Mouse (Mus musculus) embryonic facial prominence, embryonic 14.5 days (tissue): Measurements from ENCODE around the gene Palm2. TPM values are rescaled to one million over a fixed set of nuclear protein-coding genes. Genes with fewer than 3 reads are reported as not detected.

Experiments used
- ATAC-seq: fragments of 200-750 bp; cut with Nextera tagmentation; 2 replicates; pipeline ENCODE4 v1.8.0; 2017; ENCODE audit warnings: low read depth, moderate number of reproducible peaks, moderate TSS enrichment
- DNase-seq: peaks from one replicate; pipeline ENCODE4 v3.0.0-alpha.2; 2015; ENCODE audit warnings: low spot score
- H3K27ac ChIP-seq: fragments of 300-500 bp; sonication (generic); replicated peaks from 2 replicates; pipeline ENCODE4 v1.5.1; 2014; ENCODE audit warnings: low read depth, mild to moderate bottlenecking, low read length, moderate library complexity
- H3K27me3 ChIP-seq: fragments of 300-500 bp; sonication (generic); replicated peaks from 2 replicates; pipeline ENCODE4 v1.6.1; 2014; ENCODE audit warnings: low read length; ENCODE audit not compliant: control insufficient read depth, insufficient read depth
- H3K36me3 ChIP-seq: fragments of 300-500 bp; sonication (generic); 2 replicates; pipeline ENCODE4 v1.6.1; 2014; ENCODE audit warnings: low read length, mixed read lengths; ENCODE audit not compliant: control insufficient read depth, insufficient read depth
- H3K4me1 ChIP-seq: fragments of 300-500 bp; sonication (generic); 2 replicates; pipeline ENCODE4 v1.6.1; 2014; ENCODE audit warnings: antibody characterized with exemption, low read length; ENCODE audit not compliant: control insufficient read depth, insufficient read depth
- H3K4me2 ChIP-seq: fragments of 300-500 bp; sonication (generic); 2 replicates; pipeline ENCODE4 v1.6.1; 2014; ENCODE audit warnings: low read depth, mild to moderate bottlenecking, low read length, moderate library complexity, mixed read lengths
- H3K4me3 ChIP-seq: fragments of 300-500 bp; sonication (generic); 2 replicates; pipeline ENCODE4 v1.5.1; 2014; ENCODE audit warnings: low read depth, mild to moderate bottlenecking, low read length
- H3K9ac ChIP-seq: fragments of 300-500 bp; sonication (generic); 2 replicates; pipeline ENCODE4 v1.6.1; 2014; ENCODE audit warnings: low read depth, mild to moderate bottlenecking, low read length, moderate library complexity, mixed read lengths
- H3K9me3 ChIP-seq: fragments of 300-500 bp; sonication (generic); 2 replicates; pipeline ENCODE4 v1.6.1; 2016; ENCODE audit warnings: low read length; ENCODE audit not compliant: control insufficient read depth
- WGBS: fragments of 180-500 bp; shearing (Covaris S2); extraction: QIAGEN DNeasy Blood & Tissue Kit; methylation state at CpG from one replicate; pipeline ENCODE4 v1.1.7; 2014; 5-methylcytosine and 5-hydroxymethylcytosine counted together
- polyA plus RNA-seq: library from polyadenylated mRNA; unstranded; fragments of >200 nt; fragmentation: Nextera tagmentation; extraction: Ambion mirVana; gene quantifications from 2 replicates; pipeline ENCODE4 v1.2.1, GENCODE M21; 2014

Gene Palm2
- polyA plus RNA-seq, 1 experiment from 2014 or later: 7.6 TPM

GRCm38 (mm10) chr4:57585281-57585800 is 151.3 kb downstream of the Palm2 start:
- Histone ChIP-seq H3K27me3 (no peaks in the 10 kb centered on the region), H3K4me2 (no peak overlapping the region), H3K4me1 (no peaks in the 10 kb centered on the region), H3K9me3 (no peaks in the 10 kb centered on the region), H3K4me3 (no peak overlapping the region), H3K36me3 (no peaks in the 10 kb centered on the region), H3K27ac (no peak overlapping the region), H3K9ac (no peak overlapping the region)
- DNase-seq (no peak), ATAC-seq (no peak)
- WGBS: 89% methylated on average over 6 of the region's 6 CpGs

DNA sequence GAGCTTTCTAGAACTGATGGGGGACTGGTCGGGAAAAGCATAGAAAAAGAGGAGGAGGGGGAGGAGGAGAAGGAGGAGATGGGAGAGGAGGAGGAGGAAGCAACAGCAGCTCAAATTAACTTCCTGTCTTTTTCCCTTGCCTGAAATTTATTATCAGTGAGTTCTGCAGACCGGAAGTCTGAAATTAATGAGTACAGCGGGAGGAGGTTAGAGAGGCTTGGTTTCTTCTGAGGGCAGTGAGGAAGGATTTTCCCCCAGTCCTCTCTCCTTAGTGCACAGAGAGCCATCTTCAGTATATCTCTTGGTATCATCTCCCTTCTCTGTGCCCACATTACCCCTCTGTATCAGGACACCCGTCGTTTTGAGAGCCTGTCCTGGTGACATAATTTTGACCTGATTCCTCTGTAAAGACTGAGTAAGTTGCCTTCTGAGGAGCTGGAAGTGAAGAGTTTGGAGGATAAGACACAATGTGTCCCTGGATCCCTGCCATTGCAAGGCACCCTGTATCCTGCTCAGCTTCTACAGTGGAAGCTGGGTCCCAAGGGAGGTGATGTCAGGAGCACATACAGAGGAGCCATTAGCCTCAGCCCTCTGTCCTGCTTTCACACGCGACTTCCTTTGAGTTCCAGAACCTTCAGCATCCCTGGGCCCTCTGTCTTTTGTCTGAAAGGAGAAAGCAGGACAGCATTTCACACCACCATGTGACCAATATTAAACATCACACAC is 153.0 kb downstream of the Palm2 start:
- Histone ChIP-seq H3K4me3 (no peak overlapping the region), H3K36me3 (no peaks in the 10 kb centered on the region), H3K27me3 (no peaks in the 10 kb centered on the region), H3K4me1 (no peaks in the 10 kb centered on the region), H3K9ac (no peak overlapping the region), H3K27ac (no peak overlapping the region), H3K9me3 (no peaks in the 10 kb centered on the region), H3K4me2 (no peak overlapping the region)
- ATAC-seq (no peak), DNase-seq (no peak)
- WGBS: 69% methylated on average over 7 of the region's 7 CpGs

DNA sequence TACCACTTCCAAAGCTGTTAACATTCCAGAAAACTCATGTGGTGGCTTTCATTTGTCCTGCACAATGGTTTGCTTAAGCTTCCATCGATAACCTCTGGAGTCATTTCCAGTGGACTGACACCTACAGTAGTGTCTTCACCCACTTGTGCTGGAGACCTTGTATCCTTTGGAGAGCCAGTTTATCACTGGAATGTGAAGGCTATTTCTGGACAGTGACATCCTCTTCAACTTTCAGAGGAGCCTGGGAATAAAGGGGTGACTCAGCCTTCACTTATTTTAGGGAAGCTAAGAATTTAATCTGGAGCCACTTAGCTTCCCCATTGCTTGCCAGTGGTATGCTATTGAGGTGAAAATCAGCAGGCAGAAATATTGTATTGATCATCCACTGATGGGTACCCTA is 154.3 kb downstream of the Palm2 start:
- no peak overlapping the region for H3K4me2 ChIP-seq
- no peak overlapping the region for H3K9ac ChIP-seq
- ATAC-seq: no peak
- WGBS: 88% methylated on average over 1 of the region's 1 CpGs
- no peaks in the 10 kb centered on the region for H3K27me3 ChIP-seq
- no peaks in the 10 kb centered on the region for H3K36me3 ChIP-seq
- H3K4me3 ChIP-seq: no peak overlapping the region
- H3K27ac ChIP-seq: no peak overlapping the region
- H3K9me3 ChIP-seq: no peaks in the 10 kb centered on the region
- no peak for DNase-seq
- H3K4me1 ChIP-seq: no peaks in the 10 kb centered on the region

DNA sequence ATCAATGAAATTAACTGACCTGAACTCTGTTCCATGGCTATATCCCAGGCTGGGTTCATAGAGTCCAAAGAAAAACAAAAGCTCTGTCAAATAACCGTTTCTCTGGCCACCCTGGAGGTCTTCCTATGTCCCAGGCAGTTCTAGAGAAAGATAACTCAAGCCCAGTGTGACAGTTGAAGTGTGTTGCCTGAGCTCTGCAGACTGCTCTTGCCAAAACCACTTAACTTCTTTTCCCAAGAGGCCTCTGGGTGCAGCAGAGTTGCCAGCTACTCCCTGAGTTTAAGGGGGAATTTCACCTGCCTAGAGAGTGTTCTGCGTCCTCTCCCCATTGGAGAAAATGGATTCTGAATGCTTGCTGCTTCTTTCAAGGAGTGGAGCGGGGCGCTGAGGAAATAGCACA is 158.7 kb downstream of the Palm2 start:
- no peak for DNase-seq
- H3K36me3 ChIP-seq: no peaks in the 10 kb centered on the region
- no peak overlapping the region for H3K9ac ChIP-seq
- ATAC-seq: no peak
- H3K4me2 ChIP-seq: no peak overlapping the region
- H3K9me3 ChIP-seq: no peaks in the 10 kb centered on the region
- no peak overlapping the region for H3K27ac ChIP-seq
- WGBS: 86% methylated on average over 4 of the region's 4 CpGs
- no peaks in the 10 kb centered on the region for H3K27me3 ChIP-seq
- H3K4me1 ChIP-seq: 0 out of 2 replicates have a peak, but pooled peaks cover 4% of the 10 kb centered on the region
- no peak overlapping the region for H3K4me3 ChIP-seq

- ATAC-seq (no peak), DNase-seq (no peak)
- no peak overlapping the region for H3K4me2 ChIP-seq
- H3K4me3 ChIP-seq: no peak overlapping the region
- WGBS: 94% methylated on average over 6 of the region's 6 CpGs
- no peaks in the 10 kb centered on the region for H3K36me3 ChIP-seq
- no peaks in the 10 kb centered on the region for H3K27me3 ChIP-seq
- no peaks in the 10 kb centered on the region for H3K9me3 ChIP-seq
- H3K9ac ChIP-seq: no peak overlapping the region
- no peak overlapping the region for H3K27ac ChIP-seq
- peaks cover 15% of the 10 kb centered on the region for H3K4me1 ChIP-seq
Measured at GRCm38 (mm10) chr4:57599946-57600345, 165.9 kb downstream of the Palm2 start.

DNA sequence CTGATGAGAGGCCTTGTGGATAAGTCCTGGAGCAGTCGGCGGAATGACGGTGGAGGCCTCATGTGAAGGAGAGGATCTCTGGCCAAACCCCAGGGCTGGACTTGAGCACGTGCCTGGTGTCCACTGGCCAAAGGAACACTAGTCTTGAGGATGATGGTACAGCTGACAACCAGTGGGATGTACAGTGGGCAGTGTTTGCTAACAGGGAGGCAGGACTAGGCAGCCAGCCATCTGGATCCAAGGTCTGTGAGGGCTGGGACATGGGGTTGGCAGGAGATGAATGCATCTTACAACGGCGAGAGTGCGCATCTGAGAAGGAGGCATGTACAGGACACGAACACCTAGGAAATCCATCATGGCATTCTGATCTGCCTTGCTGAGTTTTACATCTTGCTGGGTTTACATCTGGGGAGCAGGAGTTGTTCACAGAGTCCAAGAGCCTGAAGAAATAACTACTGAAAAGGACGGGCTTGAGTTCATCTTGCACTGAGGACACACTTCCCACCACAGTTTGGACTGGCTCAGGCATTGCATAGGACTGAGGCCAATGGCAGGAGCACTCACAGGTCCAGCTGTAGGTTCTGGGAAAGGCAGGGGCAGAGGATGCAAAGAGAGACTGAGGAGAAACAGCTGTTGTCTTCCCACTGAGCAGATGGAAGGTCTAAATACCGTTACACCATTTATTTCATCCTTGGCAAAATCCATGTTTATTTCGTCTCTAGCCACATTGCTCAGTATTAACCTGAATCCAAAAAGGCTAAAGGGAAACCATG is 166.8 kb downstream of the Palm2 start:
- H3K9ac ChIP-seq: no peak overlapping the region
- H3K27me3 ChIP-seq: no peaks in the 10 kb centered on the region
- no peak overlapping the region for H3K4me3 ChIP-seq
- WGBS: 72% methylated on average over 11 of the region's 11 CpGs
- DNase-seq: peak; percentile 43
- no peaks in the 10 kb centered on the region for H3K9me3 ChIP-seq
- H3K4me1 ChIP-seq: peaks cover 15% of the 10 kb centered on the region
- no peak overlapping the region for H3K27ac ChIP-seq
- H3K4me2 ChIP-seq: no peak overlapping the region
- H3K36me3 ChIP-seq: no peaks in the 10 kb centered on the region
- ATAC-seq: no peak

- H3K4me2 ChIP-seq: no peak overlapping the region
- ATAC-seq: no peak
- DNase-seq: no peak
- 78% methylated on average over 9 of the region's 9 CpGs for WGBS
- no peak overlapping the region for H3K9ac ChIP-seq
- H3K4me1 ChIP-seq: peaks cover 20% of the 10 kb centered on the region
- H3K9me3 ChIP-seq: no peaks in the 10 kb centered on the region
- no peak overlapping the region for H3K4me3 ChIP-seq
- H3K36me3 ChIP-seq: no peaks in the 10 kb centered on the region
- H3K27ac ChIP-seq: no peak overlapping the region
- no peaks in the 10 kb centered on the region for H3K27me3 ChIP-seq
Measured at GRCm38 (mm10) chr4:57601458-57601835, 167.4 kb downstream of the Palm2 start.

DNA sequence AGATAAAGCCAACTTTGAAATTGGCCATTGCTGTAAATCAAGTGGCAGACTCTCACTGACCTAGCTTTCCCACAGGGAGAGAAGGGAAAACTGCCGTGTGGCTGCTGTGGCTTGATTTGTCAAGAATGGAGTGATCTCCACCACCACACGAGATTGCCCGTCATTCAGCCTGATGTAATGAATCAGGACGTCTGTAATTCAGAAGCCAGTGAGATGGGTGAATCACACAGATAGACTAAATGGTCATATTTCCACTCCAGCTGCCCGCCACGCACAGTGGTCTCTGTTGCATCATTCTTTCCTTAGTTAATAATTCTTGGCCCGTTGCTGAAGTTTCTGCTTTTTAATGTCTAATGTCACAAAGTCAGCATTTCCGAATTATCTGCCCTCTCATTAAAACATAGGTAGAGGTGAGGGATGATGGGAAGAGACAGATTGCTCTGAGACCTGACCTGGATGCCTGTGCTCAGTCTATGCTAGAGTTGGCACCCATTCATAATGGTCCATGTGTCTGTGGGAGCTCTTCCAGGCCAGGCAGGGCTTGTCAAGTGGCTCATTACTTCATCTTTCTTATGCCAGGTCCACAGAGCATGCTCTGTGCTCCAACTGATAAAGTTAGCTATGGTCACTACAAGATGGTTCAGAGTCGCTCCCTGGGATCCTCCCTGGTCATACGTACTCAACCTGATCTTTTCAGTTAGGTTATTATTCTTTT is 168.0 kb downstream of the Palm2 start:
- Histone ChIP-seq H3K27me3 (no peaks in the 10 kb centered on the region), H3K4me1 (peaks cover 26% of the 10 kb centered on the region), H3K9me3 (no peaks in the 10 kb centered on the region), H3K9ac (no peak overlapping the region), H3K4me3 (no peak overlapping the region), H3K36me3 (no peaks in the 10 kb centered on the region), H3K4me2 (no peak overlapping the region), H3K27ac (no peak overlapping the region)
- no peak for ATAC-seq
- DNase-seq: peak; percentile 14
- WGBS: 79% methylated on average over 10 of the region's 10 CpGs
